Mouse (Mus musculus): Measurements from ENCODE around the gene Pde12.
A peak's percentile ranks its signal among the peaks of the same experiment; 100 is the strongest.

Gene Pde12

DNA sequence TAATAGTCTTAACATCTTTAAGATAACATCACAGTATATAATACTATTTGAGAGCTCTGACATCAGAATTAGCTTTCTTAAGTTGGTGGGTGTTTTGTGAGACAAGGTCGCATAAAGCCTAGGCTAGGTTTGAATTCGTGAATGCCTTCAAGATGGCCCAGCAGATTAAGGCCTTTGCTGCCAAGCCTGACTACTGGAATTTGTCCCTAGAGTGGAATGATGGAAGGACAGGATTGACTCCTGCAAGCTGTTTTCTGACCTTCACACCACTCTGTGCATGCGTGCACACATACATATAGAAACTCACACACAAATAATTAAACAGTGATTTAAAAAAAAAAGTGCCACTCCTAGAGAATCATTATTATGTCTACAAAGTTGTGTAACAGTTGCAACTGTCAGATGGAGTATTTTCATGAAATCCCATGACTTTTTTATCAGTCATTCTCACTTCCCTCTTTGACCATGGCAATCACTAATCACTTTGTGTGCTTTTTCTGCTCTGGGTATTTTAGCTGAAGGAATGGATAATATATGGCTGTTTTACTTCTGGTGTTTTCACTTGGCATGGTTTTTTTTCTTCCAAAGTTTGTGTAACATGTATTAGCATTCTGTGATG is 26.6 kb downstream of the Pde12 start:
- no peak for DNase-seq

DNA sequence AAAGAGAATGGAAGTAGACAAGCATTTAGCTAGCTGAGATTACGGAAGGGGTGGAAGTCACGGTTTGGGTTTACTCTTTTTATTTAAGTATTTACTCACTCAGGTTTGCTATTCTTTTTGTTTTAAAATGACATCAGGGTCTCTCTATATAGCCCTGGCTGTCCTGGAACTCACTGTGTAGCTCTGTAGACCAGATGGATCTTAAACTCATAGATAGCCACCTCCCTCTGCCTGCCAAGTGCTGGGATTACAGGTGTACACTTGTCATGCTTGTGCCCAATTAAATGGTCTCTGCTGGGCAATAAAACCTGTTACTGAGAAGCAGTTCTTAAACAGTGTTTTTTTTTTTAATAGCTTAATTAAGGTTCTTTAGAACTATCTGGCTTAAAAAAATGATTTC is 29.7 kb downstream of the Pde12 start:
- DNase-seq: peak; percentile 24 to 56

DNA sequence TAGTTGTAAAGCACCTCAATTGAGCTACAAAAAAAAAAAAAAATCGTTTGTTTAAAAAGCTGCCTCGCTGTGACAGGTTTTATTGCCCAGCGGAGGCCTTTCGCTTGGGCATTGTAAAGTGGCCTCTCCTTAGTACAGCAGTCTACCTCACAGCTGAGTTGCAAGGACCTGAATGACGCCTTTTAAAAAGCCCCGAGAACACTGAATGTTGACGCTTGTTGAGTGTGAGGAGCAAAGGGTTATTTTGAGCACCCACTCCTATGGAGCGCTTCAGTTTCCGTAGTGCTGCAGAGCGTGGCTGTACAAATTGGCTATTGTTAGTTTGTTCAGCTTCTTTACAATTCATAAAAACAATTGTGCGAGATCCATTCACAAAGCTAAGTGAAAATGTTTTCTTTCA is 30.4 kb downstream of the Pde12 start:
- DNase-seq: peak in 1 of 2 experiments; percentile 6

DNA sequence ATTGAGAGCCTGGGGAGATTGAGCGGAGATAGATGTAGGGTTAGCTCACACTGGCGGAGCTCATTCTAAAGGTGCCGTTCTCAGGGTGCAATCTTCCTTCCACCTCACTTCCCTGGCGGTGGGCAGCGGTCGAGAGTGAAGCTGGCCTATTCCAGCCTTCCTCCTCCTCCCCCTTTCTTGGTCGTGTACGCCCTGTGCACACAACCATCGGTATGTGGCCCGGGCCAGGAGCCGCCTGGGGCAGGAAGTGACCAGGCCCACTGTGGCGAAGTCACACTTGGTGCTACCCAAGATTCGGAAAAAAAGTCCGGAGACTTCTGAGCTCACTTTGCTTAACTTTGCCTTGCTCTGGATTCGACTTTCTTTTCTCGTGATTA is 31.0 kb downstream of the Pde12 start:
- peak; percentile 48 to 62 for DNase-seq

DNA sequence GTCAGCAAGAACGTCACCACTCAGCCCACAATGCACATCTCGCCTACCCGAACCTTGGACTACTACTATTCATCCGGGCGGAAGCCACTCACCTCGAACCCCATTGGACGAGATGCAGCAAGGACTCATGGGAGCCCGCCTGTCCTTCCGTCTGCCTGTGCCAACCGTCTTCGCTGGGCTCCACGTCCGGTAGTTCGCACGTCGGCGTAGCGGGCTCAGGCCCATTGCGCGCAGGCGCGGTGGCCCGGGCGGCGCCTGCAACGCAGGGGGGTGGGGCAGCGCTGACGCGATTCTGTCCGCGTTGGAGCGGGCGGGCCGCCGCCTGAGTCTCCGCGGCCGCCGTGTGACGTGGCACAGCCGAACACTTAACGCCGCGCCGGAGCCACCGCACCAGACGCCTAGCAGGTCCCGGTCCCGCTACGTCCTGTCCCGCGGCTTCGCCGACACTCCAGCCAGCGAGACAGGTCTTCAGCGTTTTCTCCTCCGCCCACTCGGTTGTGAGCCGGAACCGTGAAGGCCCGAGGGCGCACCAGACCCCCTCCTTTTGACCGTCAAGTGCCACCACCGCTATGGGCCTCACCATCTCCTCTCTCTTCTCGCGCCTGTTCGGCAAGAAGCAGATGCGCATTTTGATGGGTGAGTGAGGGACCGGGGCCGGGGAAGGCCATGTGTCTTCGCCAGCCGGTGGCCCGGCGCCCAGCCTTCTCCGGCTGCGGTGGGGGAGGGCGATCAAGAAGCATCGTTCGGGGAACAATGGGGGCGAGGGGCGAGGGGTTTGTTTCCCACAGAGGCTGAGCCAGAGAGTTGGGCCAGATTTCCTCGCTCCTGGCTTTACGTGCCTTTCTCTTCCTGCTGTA is 31.6 kb downstream of the Pde12 start, which contains the start of gene Arf4:
Gene Arf4, plus strand, starts transcription at position 224 of the 857 bp plus-strand sequence.
- DNase-seq: peak; percentile 99

DNA sequence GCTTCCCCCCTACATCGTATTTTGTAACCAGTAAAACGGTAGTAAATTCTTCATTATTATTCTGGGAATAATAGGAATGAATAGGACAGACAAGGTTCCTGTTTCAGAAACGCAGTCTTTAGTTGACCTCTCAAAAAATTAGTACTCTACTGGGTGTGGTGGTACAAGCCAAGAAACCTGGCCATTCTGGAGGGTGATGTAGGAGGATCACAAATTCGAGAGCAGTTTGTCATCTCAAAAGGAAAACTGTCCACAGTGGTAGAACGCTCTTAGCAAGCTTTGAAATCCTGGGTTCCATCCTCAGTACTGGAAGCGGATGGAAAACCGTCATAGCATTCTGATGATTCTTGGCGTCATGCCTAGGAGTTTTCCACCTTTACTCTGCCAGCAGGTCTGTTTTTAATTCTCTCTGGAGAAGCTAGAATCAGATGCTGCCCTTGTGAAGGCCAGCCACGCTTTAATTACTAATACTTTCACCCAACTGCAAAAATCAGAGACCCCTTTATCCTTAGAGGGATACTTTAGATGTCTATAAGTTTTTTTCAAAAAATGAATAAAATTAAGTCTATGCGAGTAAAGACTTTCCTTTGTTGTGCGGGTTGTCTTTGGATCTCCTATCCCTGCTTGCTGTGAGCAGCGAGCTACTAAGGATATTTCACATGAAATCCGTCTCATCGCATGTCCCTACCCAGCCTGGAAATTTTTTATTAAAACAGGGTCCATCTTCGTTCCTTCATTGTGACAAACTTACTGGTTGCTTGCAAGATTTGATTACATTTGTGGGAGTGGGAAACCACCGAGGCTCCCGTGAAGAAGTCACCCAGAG is 32.4 kb downstream of the Pde12 start:
- DNase-seq: peak; percentile 38 to 48

DNA sequence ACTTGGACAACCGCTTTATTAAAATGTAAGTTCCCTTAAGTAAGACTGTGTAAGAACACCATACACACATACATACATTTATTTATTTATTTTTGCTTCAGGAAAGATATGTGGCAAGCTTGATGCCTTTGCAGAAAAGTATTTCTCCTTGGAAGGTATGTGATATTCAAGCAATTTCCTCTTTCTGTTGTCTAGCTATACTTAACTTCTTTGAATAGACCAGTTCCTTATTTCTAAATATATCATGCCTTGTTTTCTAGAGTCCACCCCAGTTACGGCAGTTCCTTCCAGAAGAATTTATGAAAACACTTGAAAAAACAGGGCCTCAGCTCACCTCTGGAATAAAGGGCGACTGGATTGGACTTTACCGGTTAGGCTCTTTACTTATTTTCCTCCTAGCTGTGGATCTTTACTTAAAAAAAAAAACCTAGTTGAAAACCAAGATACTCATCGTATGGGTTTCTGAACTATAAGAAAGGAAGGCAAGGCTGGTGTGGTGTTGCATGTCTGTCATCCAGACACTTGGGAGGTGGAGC is 43.0 kb downstream of the Pde12 start:
- DNase-seq: no peak

DNA sequence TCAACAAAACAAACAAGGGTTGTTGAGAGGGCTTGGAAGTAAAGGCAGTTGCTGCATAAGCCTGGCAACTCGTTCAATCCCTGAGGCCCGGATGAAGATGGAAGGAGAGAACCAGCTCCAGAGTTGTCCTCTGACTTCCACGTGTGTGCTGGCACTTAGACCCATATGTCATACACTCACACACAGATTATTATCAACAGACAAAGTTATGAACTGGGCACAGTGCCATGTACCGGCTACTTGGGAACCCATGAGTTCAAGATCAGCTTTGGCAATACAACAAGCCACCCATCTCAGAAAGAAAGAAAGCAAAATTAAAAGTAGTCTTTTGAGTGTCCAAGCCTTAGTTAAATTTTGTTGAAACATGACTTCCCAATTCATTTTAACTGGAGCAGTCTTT is 44.4 kb downstream of the Pde12 start:
- no peak for DNase-seq

DNA sequence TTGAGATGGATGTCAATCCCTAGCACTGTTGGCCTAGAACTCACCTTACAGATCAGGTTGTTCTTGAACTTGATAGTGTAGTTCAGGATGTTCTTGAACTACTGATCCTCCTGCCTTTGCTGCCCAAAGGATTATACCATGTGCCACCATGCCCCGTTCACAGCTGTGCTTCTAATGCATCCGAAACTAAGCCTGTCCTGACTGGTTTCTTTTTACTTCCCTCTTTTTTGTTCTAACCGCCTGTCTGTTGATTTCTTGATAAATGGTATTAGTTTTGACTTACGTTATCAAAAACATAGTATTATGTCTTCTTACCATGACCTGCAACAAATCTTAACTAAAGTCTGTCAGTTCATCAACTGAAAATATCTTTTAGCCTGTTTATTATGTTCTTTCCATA is 59.0 kb downstream of the Pde12 start:
- no peak for DNase-seq
